Mouse (Mus musculus) limb, embryonic 12.5 days (tissue): ENCODE measurements around the gene Satb1. TPM values are rescaled to one million over a fixed set of nuclear protein-coding genes. Genes with fewer than 3 reads are reported as not detected.

ENCODE experiments used
- ATAC-seq: fragments of 200-750 bp; cut with Nextera tagmentation; 2 replicates; pipeline ENCODE4 v1.8.0; 2017; ENCODE audit warnings: low read depth, moderate TSS enrichment; ENCODE audit not compliant: insufficient number of reproducible peaks, insufficient read depth, low FRiP score, low TSS enrichment
- H3K27ac ChIP-seq: fragments of 300-500 bp; sonication (generic); 2 replicates; pipeline ENCODE4 v1.5.1; 2016; ENCODE audit warnings: mild to moderate bottlenecking, moderate library complexity
- H3K27me3 ChIP-seq: fragments of 300-500 bp; sonication (generic); 2 replicates; pipeline ENCODE4 v1.6.1; 2016; ENCODE audit warnings: mild to moderate bottlenecking, moderate library complexity
- H3K36me3 ChIP-seq: fragments of 300-500 bp; sonication (generic); 2 replicates; pipeline ENCODE4 v1.6.1; 2016; ENCODE audit warnings: mild to moderate bottlenecking, moderate library complexity
- H3K4me1 ChIP-seq: fragments of 300-500 bp; sonication (generic); replicated peaks from 2 replicates; pipeline ENCODE4 v1.6.1; 2016
- H3K4me2 ChIP-seq: fragments of 300-500 bp; sonication (generic); 2 replicates; pipeline ENCODE4 v1.6.1; 2016; ENCODE audit warnings: mild to moderate bottlenecking, moderate library complexity
- H3K4me3 ChIP-seq: fragments of 300-500 bp; sonication (generic); replicated peaks from 2 replicates; pipeline ENCODE4 v1.5.1; 2016; ENCODE audit warnings: mild to moderate bottlenecking
- H3K9ac ChIP-seq: fragments of 300-500 bp; sonication (generic); replicated peaks from 2 replicates; pipeline ENCODE4 v1.6.1; 2016; ENCODE audit warnings: mild to moderate bottlenecking, moderate library complexity
- H3K9me3 ChIP-seq: fragments of 300-500 bp; sonication (generic); 2 replicates; pipeline ENCODE4 v1.6.1; 2016; ENCODE audit warnings: mild to moderate bottlenecking, moderate library complexity
- WGBS: fragments of 180-500 bp; shearing (Covaris S2); methylation state at CpG from one replicate; pipeline ENCODE4 v1.1.7; 2016; 5-methylcytosine and 5-hydroxymethylcytosine counted together
- polyA plus RNA-seq: library from polyadenylated mRNA; unstranded; fragments of >200 nt; fragmentation: Nextera tagmentation; extraction: Ambion mirVana; gene quantifications from 2 replicates; pipeline ENCODE4 v1.2.1, GENCODE M21; 2016

The Satb1 gene
- polyA plus RNA-seq, 1 experiment from 2014 or later, result 18.2 TPM

DNA sequence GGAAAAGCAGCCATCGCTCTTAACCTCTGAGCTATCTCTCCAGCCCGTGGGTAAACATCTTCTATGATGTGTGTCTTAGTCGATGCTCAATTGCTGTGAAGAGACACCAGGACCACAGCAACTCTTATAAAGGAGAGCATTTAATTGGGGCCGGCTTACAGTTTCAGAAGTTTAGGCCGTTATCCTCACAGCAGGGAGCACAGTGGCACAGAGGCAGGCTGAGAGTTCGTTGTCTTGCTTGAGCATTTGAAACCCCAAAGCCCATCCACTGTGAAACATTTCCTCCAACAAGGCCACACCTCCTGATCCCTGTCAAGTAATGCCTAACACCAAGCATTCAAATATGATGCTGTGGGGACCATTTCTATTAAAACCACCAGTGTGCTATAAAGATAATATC lies 7.5 kb upstream of the Satb1 start:
- Histone ChIP-seq H3K36me3 (no peaks in the 10 kb centered on the region), H3K9ac (no peak overlapping the region), H3K27me3 (peaks cover 12% of the 10 kb centered on the region), H3K9me3 (no peaks in the 10 kb centered on the region), H3K4me3 (no peak overlapping the region), H3K4me1 (no peaks in the 10 kb centered on the region), H3K27ac (no peak overlapping the region), H3K4me2 (no peak overlapping the region)
- WGBS, result 57% methylated on average over 6 of the region's 6 CpGs
- no peak for ATAC-seq

DNA sequence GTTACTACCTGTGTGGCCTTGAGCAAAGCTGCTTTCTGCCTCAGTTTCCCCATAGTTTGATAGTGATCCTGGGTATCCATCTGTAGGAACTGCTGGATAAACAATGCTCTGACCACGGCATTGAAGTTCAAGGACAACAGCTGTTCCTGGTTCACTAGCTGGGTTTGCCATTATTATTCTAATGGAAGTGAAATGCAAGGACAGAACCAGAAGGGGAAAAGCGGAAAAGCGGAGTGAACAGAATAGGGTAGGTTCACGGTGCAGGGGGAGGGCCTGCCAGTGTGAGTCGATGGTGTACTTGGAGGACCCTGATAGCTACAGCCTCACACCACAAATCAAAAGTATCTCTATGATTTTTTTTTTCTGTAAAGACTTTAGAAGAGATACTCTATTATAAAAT lies 6.4 kb upstream of the Satb1 start:
- H3K4me2 ChIP-seq, result no peak overlapping the region
- no peaks in the 10 kb centered on the region for H3K9me3 ChIP-seq
- no peaks in the 10 kb centered on the region for H3K4me1 ChIP-seq
- H3K9ac ChIP-seq, result no peak overlapping the region
- no peaks in the 10 kb centered on the region for H3K36me3 ChIP-seq
- H3K4me3 ChIP-seq, result no peak overlapping the region
- no peak overlapping the region for H3K27ac ChIP-seq
- ATAC-seq, result no peak
- 88% methylated on average over 5 of the region's 5 CpGs for WGBS
- H3K27me3 ChIP-seq, result peaks cover 13% of the 10 kb centered on the region

DNA sequence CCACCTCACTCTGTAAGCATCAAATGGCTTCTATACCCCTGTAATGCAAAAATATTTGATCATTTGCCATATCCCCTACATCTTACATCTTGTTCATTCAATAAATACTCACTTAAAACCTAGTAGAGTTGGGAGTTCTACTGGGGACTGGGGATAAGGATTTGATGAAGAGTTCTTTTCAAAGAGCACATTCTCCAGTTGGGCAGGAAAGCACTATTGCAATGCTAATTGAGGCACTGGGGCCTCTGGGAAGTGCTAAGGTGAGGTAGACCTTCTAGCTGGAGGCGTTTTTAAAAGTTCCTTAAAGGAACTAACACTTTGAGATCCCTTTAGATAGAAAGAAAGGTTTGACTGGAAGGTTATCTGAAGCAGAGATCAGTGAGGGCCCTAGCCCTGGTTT lies 3.8 kb upstream of the Satb1 start:
- H3K36me3 ChIP-seq, result no peaks in the 10 kb centered on the region
- peaks cover 14% of the 10 kb centered on the region; the same call in 1 of the 2 replicates for H3K4me1 ChIP-seq
- no peaks in the 10 kb centered on the region for H3K9me3 ChIP-seq
- no peak for ATAC-seq
- H3K27ac ChIP-seq, result no peak overlapping the region
- WGBS, result 20% methylated on average over 1 of the region's 1 CpGs
- no peak overlapping the region for H3K9ac ChIP-seq
- H3K4me2 ChIP-seq, result no peak overlapping the region
- no peak overlapping the region for H3K4me3 ChIP-seq
- peaks cover 36% of the 10 kb centered on the region for H3K27me3 ChIP-seq

DNA sequence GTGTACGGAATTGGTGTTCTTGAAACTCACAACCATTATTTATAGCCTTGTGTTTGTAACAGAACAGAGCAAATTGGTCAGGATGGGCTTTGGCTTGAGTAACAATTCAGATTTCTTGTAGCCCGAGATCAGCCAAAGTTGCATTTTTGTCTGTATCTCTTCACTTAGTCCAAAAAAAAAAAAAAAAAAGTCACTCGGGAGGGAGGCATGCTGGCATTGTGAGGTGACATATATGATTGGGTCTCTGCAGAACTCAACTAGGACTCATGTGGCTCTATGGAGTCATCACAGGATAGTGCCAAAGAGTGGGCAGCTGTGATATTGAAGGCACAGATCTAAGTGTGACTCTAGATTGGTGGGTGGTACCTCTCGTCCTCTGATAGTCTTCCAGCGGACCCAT lies 3.2 kb upstream of the Satb1 start:
- ATAC-seq, result no peak
- H3K9ac ChIP-seq, result no peak overlapping the region

DNA sequence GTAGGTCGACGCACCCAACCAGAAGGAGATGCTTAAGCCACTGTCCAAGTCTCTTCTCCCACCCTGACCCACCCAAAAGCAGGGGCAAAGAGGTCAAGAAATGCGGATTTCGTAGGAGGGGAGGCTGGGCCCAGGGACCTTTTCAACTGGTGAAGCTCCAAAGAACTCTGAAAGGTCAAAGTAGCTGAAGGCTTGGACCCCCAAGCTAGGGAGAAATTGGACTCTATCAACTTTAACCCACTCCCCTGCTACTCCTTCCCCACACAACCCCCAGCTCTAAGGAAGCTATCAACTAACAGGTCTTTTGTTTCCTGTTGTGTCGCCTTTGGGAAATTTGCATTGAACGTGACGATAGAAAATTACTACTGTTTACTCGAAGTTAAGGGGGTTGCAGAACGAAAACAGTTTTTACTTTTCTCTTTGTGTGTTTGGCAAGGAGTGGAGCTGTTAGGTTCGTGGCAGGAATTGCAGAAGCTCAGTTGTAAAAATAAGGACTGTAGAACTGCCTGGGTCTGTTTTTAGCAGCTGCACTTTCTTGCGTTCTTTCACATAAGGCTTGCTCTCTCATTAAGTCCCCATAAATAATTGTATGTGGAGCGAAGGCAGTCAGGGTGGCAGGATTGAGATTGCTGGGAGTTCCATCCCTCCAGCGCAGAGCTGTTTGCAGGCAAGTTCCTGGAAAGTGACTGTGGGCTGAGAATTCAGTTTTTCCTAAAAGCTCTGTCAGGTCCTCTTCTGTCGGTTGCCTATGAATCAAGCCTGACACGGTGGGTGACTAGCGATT lies 680 bp upstream of the Satb1 start:
- 1% methylated on average over 16 of the region's 16 CpGs for WGBS
- no peak overlapping the region for H3K27ac ChIP-seq
- no peaks in the 10 kb centered on the region for H3K9me3 ChIP-seq
- H3K4me1 ChIP-seq, result peaks cover 21% of the 10 kb centered on the region
- H3K4me2 ChIP-seq, result peak overlapping the region; percentile 98
- peaks cover 55% of the 10 kb centered on the region for H3K27me3 ChIP-seq
- H3K4me3 ChIP-seq, result peak overlapping the region; percentile 72
- H3K36me3 ChIP-seq, result no peaks in the 10 kb centered on the region
- H3K9ac ChIP-seq, result no peak overlapping the region
- ATAC-seq, result no peak

More for the DNA sequence above, 3.2 kb upstream of the Satb1 start:
- H3K4me3 ChIP-seq, result no peak overlapping the region
- 90% methylated on average over 5 of the region's 5 CpGs for WGBS
- H3K4me2 ChIP-seq, result no peak overlapping the region
- no peak overlapping the region for H3K27ac ChIP-seq
- H3K27me3 ChIP-seq, result peaks cover 43% of the 10 kb centered on the region
- H3K9me3 ChIP-seq, result no peaks in the 10 kb centered on the region
- H3K36me3 ChIP-seq, result no peaks in the 10 kb centered on the region
- H3K4me1 ChIP-seq, result peaks cover 21% of the 10 kb centered on the region

DNA sequence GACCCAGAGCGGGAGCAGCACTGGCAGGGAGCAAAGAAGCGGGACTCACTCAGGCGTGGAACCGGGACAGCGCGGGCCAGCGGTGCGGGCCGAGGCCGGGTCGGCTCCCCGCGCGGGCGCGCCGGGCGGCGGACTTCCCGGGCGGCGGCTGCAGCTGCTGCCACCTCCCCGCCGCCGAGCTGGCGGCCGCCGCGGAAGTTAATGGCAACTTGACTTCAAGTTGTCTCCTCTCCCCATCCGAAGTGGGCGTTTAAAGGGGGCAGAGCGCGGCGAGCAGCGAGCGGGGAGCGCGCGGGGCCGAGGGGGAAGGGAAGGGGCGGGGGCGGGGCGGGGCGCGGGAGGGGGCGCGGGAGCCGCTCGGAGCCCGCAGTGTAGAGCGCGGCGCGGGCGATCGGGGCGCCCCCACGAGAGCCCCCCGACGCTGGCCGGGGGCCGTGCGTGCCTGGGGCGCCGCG lies 642 bp downstream of the Satb1 start:
- Histone ChIP-seq H3K36me3 (no peaks in the 10 kb centered on the region), H3K27ac (no peak overlapping the region), H3K9ac (peak overlapping the region; percentile 71), H3K4me2 (peak overlapping the region; percentile 98), H3K4me1 (peaks cover 21% of the 10 kb centered on the region), H3K4me3 (peak overlapping the region; percentile 72), H3K27me3 (peaks cover 65% of the 10 kb centered on the region), H3K9me3 (no peaks in the 10 kb centered on the region)
- WGBS, result 2% methylated on average over 35 of the region's 66 CpGs
- peak; percentile 54 for ATAC-seq

DNA sequence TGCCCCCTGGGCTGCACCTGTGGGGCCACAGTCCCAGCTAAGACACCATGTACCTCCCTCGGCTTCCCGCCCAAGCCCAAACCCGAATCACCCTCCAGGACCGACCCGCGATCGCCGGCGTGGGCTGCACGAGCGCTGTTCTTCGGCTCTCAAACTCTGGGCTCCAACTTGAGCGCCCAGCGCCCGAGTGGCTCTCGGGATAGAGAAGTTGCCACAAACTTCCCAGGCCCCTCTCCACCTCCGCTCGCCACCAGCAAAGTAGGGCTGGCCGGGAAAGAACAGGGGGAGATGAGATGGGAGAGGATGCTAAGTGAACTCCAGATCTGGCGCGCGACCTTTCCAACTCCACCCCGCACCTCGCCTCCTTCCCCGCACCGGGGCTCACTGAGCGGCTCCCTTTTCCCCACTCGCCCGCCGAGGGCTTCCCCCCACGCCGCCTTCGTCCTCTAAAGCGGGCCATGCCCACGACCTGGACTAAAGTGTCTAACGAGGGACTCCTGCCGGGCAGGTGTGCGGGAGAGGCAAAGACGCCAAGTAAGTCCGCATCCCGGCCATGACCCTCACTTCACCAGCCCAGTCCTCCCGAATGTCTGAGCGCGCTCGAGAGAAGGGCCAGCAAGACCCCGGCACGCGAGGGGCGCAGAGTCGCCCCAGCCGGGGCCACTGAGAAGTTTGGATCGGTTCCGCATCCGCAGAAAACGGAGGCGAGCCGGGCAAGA lies 1.2 kb downstream of the Satb1 start:
- Histone ChIP-seq H3K4me2 (peak overlapping the region; percentile 98), H3K27ac (no peak overlapping the region), H3K4me1 (peaks cover 21% of the 10 kb centered on the region), H3K9ac (peak overlapping the region; percentile 71), H3K9me3 (no peaks in the 10 kb centered on the region), H3K36me3 (no peaks in the 10 kb centered on the region), H3K4me3 (peak overlapping the region; percentile 72), H3K27me3 (peaks cover 68% of the 10 kb centered on the region)
- WGBS, result under 1% methylated on average over 57 of the region's 57 CpGs
- peak; percentile 38; the same call in 1 of the 2 replicates for ATAC-seq

DNA sequence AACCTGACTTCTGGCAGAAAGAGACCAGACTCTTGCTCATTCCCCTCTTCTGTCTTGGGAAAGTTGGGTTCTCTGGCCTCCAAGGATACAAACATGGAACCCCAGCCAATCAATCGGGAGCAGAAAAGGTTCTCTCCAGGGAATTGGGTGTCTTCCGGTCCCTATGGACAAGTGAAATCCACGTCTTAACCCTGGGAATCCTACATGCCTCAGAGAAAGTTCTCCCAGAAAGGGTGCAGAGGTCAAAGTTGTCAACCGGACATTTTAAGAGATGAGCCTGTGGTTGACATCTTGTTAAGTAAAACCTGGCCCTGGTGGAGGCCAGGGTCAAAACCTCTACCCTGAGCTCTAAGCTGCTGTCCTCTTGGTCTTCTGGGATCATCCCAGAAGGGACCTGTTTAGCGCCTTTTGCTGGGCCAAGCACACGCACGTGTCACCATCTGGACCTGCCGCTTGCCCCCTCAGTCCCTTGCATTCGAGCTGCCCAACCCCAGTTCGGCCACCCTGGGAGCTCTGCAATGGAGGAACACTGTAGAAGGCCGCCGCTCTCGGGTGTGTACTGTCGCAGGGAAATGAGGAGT lies 1.9 kb downstream of the Satb1 start:
- Histone ChIP-seq H3K27me3 (peaks cover 75% of the 10 kb centered on the region), H3K36me3 (no peaks in the 10 kb centered on the region), H3K4me3 (peak overlapping the region; percentile 72), H3K27ac (no peak overlapping the region), H3K4me1 (peaks cover 21% of the 10 kb centered on the region), H3K9me3 (no peaks in the 10 kb centered on the region), H3K9ac (peak overlapping the region; percentile 71; the same call in 1 of the 2 replicates), H3K4me2 (peak overlapping the region; percentile 98)
- no peak for ATAC-seq
- WGBS, result 14% methylated on average over 14 of the region's 14 CpGs

DNA sequence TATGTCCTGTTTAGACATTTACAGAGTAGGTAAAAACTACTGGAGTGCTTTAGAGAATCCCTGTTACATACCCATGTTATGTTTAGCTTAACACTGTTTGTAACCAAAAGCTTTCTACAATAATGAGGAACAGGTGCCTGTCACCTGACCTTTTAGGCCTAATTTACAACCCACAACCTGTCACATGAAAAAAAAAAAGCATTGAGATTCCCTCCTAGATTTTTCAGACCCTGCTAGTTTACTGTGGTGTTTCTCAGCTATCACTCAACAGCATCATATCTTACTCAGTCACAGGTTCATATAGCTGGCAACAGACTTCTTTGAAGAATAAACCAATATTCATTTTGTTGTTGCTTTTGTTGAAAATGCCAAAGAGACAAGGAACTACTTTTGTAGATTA lies 3.7 kb downstream of the Satb1 start:
- Histone ChIP-seq H3K9ac (no peak overlapping the region), H3K9me3 (no peaks in the 10 kb centered on the region), H3K27ac (no peak overlapping the region), H3K4me2 (no peak overlapping the region), H3K4me1 (peaks cover 21% of the 10 kb centered on the region), H3K4me3 (no peak overlapping the region), H3K36me3 (no peaks in the 10 kb centered on the region), H3K27me3 (peaks cover 63% of the 10 kb centered on the region)
- ATAC-seq, result no peak

DNA sequence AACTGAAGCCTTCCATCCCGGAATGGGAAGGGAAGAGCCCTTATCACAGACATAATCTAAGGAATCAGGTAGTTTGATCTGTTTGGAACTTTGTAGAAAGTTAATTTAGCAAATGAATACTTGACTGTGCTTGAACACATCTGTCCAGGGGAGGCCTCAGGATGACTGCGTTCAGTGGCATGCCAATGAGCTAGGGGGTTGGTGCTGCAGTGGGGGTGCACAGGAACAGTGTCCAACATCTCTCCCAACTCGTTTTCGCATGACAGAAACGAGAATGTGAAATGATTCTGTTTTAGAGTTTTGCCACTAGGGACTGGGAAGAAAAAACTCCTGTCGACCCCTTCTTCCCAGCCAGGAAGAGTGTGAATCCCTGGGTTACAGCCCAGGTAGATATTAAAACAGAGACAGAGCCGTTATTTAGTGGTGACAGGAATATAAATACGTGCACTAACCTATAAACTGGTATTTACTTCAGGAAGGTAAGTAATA lies 5.1 kb downstream of the Satb1 start:
- H3K4me3 ChIP-seq, result no peak overlapping the region
- no peaks in the 10 kb centered on the region for H3K9me3 ChIP-seq
- H3K4me1 ChIP-seq, result peaks cover 10% of the 10 kb centered on the region
- no peaks in the 10 kb centered on the region for H3K36me3 ChIP-seq
- ATAC-seq, result no peak
- peaks cover 50% of the 10 kb centered on the region for H3K27me3 ChIP-seq
- no peak overlapping the region for H3K4me2 ChIP-seq
- no peak overlapping the region for H3K9ac ChIP-seq
- no peak overlapping the region for H3K27ac ChIP-seq
- WGBS, result 49% methylated on average over 8 of the region's 8 CpGs

DNA sequence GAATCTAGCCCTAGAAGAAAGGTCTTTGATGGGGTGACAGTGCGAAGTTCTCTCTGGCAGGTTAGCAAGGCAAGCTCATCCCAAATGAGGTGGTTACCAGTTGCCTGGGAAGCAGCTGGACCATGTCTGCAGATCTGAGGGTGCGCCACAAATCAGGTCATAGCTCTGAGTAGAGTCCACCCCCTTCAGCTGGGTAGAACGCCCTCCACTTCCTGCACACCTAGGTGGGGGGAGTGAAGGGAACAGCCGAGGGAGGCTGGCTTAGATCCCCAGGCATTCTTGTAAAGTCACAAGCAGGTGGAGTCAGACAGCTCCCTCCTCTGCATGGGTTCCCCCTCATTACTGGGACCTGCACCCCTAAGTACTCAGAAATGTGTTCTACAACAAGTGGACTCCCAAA lies 6.6 kb downstream of the Satb1 start:
- H3K9ac ChIP-seq, result no peak overlapping the region
- 55% methylated on average over 4 of the region's 4 CpGs for WGBS
- H3K4me1 ChIP-seq, result peaks cover 3% of the 10 kb centered on the region
- no peak for ATAC-seq
- no peak overlapping the region for H3K4me3 ChIP-seq
- no peaks in the 10 kb centered on the region for H3K36me3 ChIP-seq
- no peaks in the 10 kb centered on the region for H3K9me3 ChIP-seq
- H3K27ac ChIP-seq, result no peak overlapping the region
- no peak overlapping the region for H3K4me2 ChIP-seq
- peaks cover 36% of the 10 kb centered on the region for H3K27me3 ChIP-seq
